19 mouse cellular contexts compared by ENCODE assay signal in the genomic region with DNA sequence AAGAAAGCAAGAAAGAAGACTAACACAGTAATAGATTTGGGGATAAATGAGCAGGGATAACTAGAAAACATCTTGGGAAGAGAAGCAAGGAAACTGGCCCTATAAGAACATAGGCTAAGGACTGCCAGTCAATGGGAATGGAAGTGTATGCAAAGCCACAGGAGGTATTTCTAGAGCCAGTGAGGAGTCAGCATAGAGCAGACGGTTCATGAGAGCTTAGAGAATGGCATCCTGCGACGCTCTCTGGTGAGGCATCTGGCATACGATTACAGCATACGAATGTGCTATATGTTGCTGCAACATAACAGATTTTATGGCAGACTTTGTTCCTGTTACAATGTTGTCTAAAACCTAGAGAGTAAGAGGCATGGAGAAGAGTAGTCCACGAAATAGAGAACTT.
A peak's percentile ranks its signal among the peaks of the same experiment; 100 is the strongest.
DNase-seq lines count a peak whose midpoint lies in the region; ATAC-seq and TF ChIP-seq lines count a peak whose summit lies in the region.
"Had no signal": no experiment of that assay in that cellular context is flagged by ENCODE, and none has a peak within 500 bp of the region (broad histone marks: within the 10 kb centered on the region; RNA-seq: fewer than 3 reads in every experiment).

No protein-coding gene starts in this region.

- TF ChIP-seq CTCF in brain, embryonic 14.5 days (IDR thresholded peaks at IDR 0.05; ENCODE audit: borderline replicate concordance, extremely low read depth, insufficient read depth, insufficient read length) = no peak
- no peak for TF ChIP-seq CTCF in kidney, adult 2 months (conservative IDR thresholded peaks at IDR 0.05; ENCODE audit: insufficient read depth, insufficient read length, low read depth, low read length)

- H3K4me3 ChIP-seq in forebrain, embryonic 15.5 days = no peak overlapping the region
- no peak overlapping the region for H3K4me3 ChIP-seq in forebrain, embryonic 11.5 days (ENCODE audit: low read depth, low read length)
- no peak overlapping the region for H3K4me3 ChIP-seq in kidney, adult 2 months (ENCODE audit: insufficient read depth, low read depth, low read length)
- H3K4me3 ChIP-seq: embryonic facial prominence, embryonic 10.5 days; heart, embryonic 10.5 days; heart, embryonic 15.5 days; hindbrain, embryonic 13.5 days had no signal

- no peaks in the 10 kb centered on the region for H3K36me3 ChIP-seq in forebrain, embryonic 15.5 days
- H3K36me3 ChIP-seq in forebrain, embryonic 11.5 days (ENCODE audit: control insufficient read depth, insufficient read depth, low read length) = no peaks in the 10 kb centered on the region
- no peaks in the 10 kb centered on the region for H3K36me3 ChIP-seq in kidney, adult 2 months (ENCODE audit: control insufficient read depth, insufficient read depth, low read length)
- H3K36me3 ChIP-seq: embryonic facial prominence, embryonic 10.5 days; heart, embryonic 10.5 days; heart, embryonic 15.5 days; hindbrain, embryonic 13.5 days had no signal

- no peaks in the 10 kb centered on the region for H3K27me3 ChIP-seq in forebrain, embryonic 15.5 days
- no peaks in the 10 kb centered on the region for H3K27me3 ChIP-seq in forebrain, embryonic 11.5 days (ENCODE audit: control insufficient read depth, insufficient read depth, low read length)
- no peaks in the 10 kb centered on the region for H3K27me3 ChIP-seq in kidney, adult 2 months (replicated peaks; ENCODE audit: control insufficient read depth, insufficient read depth, low read length)
- H3K27me3 ChIP-seq: heart, embryonic 15.5 days; hindbrain, embryonic 13.5 days had no signal

- H3K4me1 ChIP-seq in forebrain, embryonic 15.5 days = no peaks in the 10 kb centered on the region
- H3K4me1 ChIP-seq in forebrain, embryonic 11.5 days (replicated peaks; ENCODE audit: control insufficient read depth, insufficient read depth, low read length) = no peaks in the 10 kb centered on the region
- no peaks in the 10 kb centered on the region for H3K4me1 ChIP-seq in kidney, adult 2 months (ENCODE audit: control insufficient read depth, insufficient read depth, low read length)
- H3K4me1 ChIP-seq: heart, embryonic 15.5 days; hindbrain, embryonic 13.5 days had no signal

- no peak for TF ChIP-seq POLR2A in brain, embryonic 14.5 days (IDR thresholded peaks at IDR 0.05; ENCODE audit: borderline replicate concordance, extremely low read depth, insufficient read depth, insufficient read length, poor library complexity, severe bottlenecking)
- TF ChIP-seq POLR2A in kidney, adult 2 months (IDR thresholded peaks at IDR 0.05; ENCODE audit: low read depth, low read length) = no peak

- H3K27ac ChIP-seq in forebrain, embryonic 15.5 days (replicated peaks) = no peak overlapping the region
- no peak overlapping the region for H3K27ac ChIP-seq in forebrain, embryonic 11.5 days (ENCODE audit: low read depth, low read length)
- H3K27ac ChIP-seq in kidney, adult 2 months (ENCODE audit: insufficient read depth, low read depth, low read length) = no peak overlapping the region
- H3K27ac ChIP-seq: embryonic facial prominence, embryonic 10.5 days; heart, embryonic 10.5 days; heart, embryonic 15.5 days; hindbrain, embryonic 13.5 days; hindbrain, postnatal 0 days had no signal

- no peaks in the 10 kb centered on the region for H3K9me3 ChIP-seq in forebrain, embryonic 15.5 days
- H3K9me3 ChIP-seq in forebrain, embryonic 11.5 days (ENCODE audit: control insufficient read depth, low read length) = no peaks in the 10 kb centered on the region
- H3K9me3 ChIP-seq: embryonic facial prominence, embryonic 10.5 days; heart, embryonic 10.5 days; heart, embryonic 15.5 days; hindbrain, embryonic 13.5 days had no signal

- no peak overlapping the region for H3K4me2 ChIP-seq in forebrain, embryonic 15.5 days (replicated peaks)
- H3K4me2 ChIP-seq in forebrain, embryonic 11.5 days (ENCODE audit: low read depth, low read length, severe bottlenecking) = no peak overlapping the region
- H3K4me2 ChIP-seq: heart, embryonic 15.5 days; hindbrain, embryonic 13.5 days had no signal

- DNase-seq in cerebellum, adult 9-11 months = peak; percentile 34
- DNase-seq in cerebellum, postnatal 14 days = no peak
- no peak for DNase-seq in forebrain, embryonic 11.5 days (ENCODE audit: low spot score)
- DNase-seq in brain, adult 2 months (ENCODE audit: low read depth, low spot score) = peak; percentile 80
- DNase-seq in brain, embryonic 14.5 days (ENCODE audit: low read depth) = peak; percentile 47
- DNase-seq in kidney, adult 2 months = no peak
- DNase-seq: adrenal gland, adult 8-10 months; adrenal gland, postnatal 36 days; gastrocnemius, postnatal 36 days; heart, adult 18-20 months; heart, postnatal 14 days; kidney, adult 11 months; kidney, postnatal 10 days had no signal

- H3K9ac ChIP-seq in forebrain, embryonic 15.5 days (replicated peaks) = no peak overlapping the region
- no peak overlapping the region for H3K9ac ChIP-seq in forebrain, embryonic 11.5 days (ENCODE audit: low read length)
- H3K9ac ChIP-seq: heart, embryonic 15.5 days; hindbrain, embryonic 13.5 days had no signal

- ATAC-seq in forebrain, embryonic 15.5 days (replicated peaks) = 0 out of 2 replicates have a peak, but pooled peaks have one; percentile 51
- ATAC-seq in forebrain, embryonic 11.5 days (replicated peaks; ENCODE audit: low FRiP score) = no peak
- ATAC-seq: hindbrain, postnatal 0 days had no signal

- WGBS in forebrain, embryonic 15.5 days = 68% methylated on average over 6 of the region's 6 CpGs
- WGBS in forebrain, embryonic 11.5 days = 83% methylated on average over 6 of the region's 6 CpGs
- WGBS in kidney, adult 2 months = 79% methylated on average over 6 of the region's 6 CpGs

Comparison
In these comparisons a context has a peak if more than half of its experiments do, and no peak if none do; other contexts are left out.
1. DNase-seq: peak in cerebellum, adult 9-11 months (single experiment), brain, adult 2 months (single experiment) and brain, embryonic 14.5 days (single experiment); none in cerebellum, postnatal 14 days (0 of 2), forebrain, embryonic 11.5 days (single experiment) and kidney, adult 2 months (single experiment).